Mouse (Mus musculus): ENCODE measurements around the gene Erp44. TPM values are rescaled to one million over a fixed set of nuclear protein-coding genes. Genes with fewer than 3 reads are reported as not detected.

Erp44 gene
- total and polyA plus RNA-seq, 3 experiments: 59.2 to 203 (median 99.7) TPM

DNA sequence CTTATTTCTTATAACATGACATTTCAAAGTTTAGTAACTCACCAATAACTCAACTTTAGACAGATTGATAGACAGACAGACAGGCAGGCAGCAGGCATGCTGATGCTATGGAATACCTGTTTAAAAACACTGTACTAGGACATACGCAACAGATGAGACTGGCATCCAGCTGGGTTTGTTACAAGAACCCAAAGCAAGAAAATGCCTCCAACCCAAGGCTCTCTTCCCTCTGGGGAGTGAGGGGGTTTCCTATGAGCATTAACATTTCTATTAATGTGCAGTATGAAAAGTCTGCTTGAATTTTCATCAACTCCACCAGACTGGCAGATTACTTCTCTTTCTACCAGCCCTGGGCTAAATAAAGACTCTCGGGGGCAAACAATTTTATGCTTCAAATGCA is 35.1 kb downstream of the Erp44 start (continued):
- TF ChIP-seq MAFK (IDR thresholded peaks at IDR 0.05; ENCODE audit: insufficient replicate concordance, low read length) (no peak), MEF2A (IDR thresholded peaks at IDR 0.05; ENCODE audit: borderline replicate concordance, low read depth, low read length) (peak; percentile 75), IRF4 (IDR thresholded peaks at IDR 0.05; ENCODE audit: low read depth, low read length) (peak; percentile 34; the same call in 1 of the 2 replicates), EP300 (IDR thresholded peaks at IDR 0.05; ENCODE audit: low read length) (peak; percentile 64; the same call in 1 of the 2 replicates), NELFE (IDR thresholded peaks at IDR 0.05; ENCODE audit: low read depth, low read length) (no peak), ZC3H11A (IDR thresholded peaks at IDR 0.05; ENCODE audit: low read depth, low read length) (no peak), CTCF (conservative IDR thresholded peaks at IDR 0.05 in 1 of 2, IDR thresholded peaks at IDR 0.05 in 1 of 2; ENCODE audit: low read depth in 2 of 2, low read length in 2 of 2) (no peak), USF1 (IDR thresholded peaks at IDR 0.05; ENCODE audit: low read depth, low read length) (no peak), NRF1 (IDR thresholded peaks at IDR 0.05; ENCODE audit: low read depth, low read length) (no peak), ZNF384 (IDR thresholded peaks at IDR 0.05; ENCODE audit: low read depth, low read length) (0 out of 2 replicates have a peak, but pooled peaks have one; percentile 12)

DNA sequence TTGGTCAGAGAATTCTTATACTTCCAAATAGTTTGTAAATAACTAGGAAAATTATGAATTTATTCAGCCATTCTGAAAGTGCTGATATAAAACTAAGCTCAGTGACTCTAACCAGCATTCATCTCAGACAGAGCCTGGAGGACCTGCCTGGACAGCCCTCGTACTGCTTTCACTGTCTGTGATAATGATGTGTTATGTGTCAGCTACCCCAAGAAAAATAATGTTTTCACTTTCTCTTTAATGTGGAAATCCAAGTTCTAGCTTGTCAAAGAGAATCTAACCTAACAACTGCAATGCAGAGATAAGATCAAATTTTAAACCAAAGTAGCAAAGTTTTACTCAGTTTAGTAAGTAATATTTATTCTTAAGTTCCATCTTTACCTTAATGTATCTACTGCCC is 35.6 kb downstream of the Erp44 start:
- Histone ChIP-seq H3K79me2 (replicated peaks; ENCODE audit: control insufficient read depth, extremely low read depth, insufficient read depth, poor library complexity, severe bottlenecking) (peaks cover 10% of the 10 kb centered on the region), H3K36me3 (replicated peaks in 1 of 2; ENCODE audit: control insufficient read depth in 1 of 2, insufficient read depth in 1 of 2, low read length in 1 of 2) (peaks cover 6 to 13% of the 10 kb centered on the region in 2 experiments), H3K4me1 (ENCODE audit: control insufficient read depth in 1 of 2, insufficient read depth in 2 of 2) (peaks cover 3 to 46% of the 10 kb centered on the region in 2 experiments), H3K27me3 (replicated peaks) (no peaks in the 10 kb centered on the region), H3K9me3 (replicated peaks; ENCODE audit: low read length) (no peaks in the 10 kb centered on the region), H3K4me2 (ENCODE audit: insufficient read depth, low read depth, poor library complexity, severe bottlenecking) (peak overlapping the region; percentile 65), H3K9ac (ENCODE audit: insufficient read depth, low read depth) (peak overlapping the region; percentile 21; the same call in 1 of the 2 replicates), H3K27ac (ENCODE audit: insufficient read depth, low read depth) (peak overlapping the region; percentile 89), H3K4me3 (replicated peaks in 1 of 3; ENCODE audit: low read depth in 2 of 3, low read length in 2 of 3, poor library complexity in 1 of 3) (peak overlapping the region in 2 of 3 experiments; percentile 48 to 50)
- in situ Hi-C loops (cut with MboI; ENCODE audit: low pct_ligation_motif_present, low pct_unique_long_range_greater_than_20kb, low sequenced_read_pairs): no loop called here
- TF ChIP-seq POLR2AphosphoS2 (IDR thresholded peaks at IDR 0.05; ENCODE audit: low read depth, low read length) (no peak), POLR2A (IDR thresholded peaks at IDR 0.05; ENCODE audit: low read depth, low read length) (peak; percentile 5; the same call in 1 of the 2 replicates), CHD1 (IDR thresholded peaks at IDR 0.05; ENCODE audit: low read depth, low read length) (peak; percentile 12; the same call in 1 of the 2 replicates)
- peak; percentile 52 for DNase-seq (ENCODE audit: extremely low read depth)
- dilution Hi-C loops (cut with MboI; ENCODE audit: extremely low pct_ligation_motif_present, extremely low pct_unique_long_range_greater_than_20kb, low sequenced_read_pairs): no loop called here

DNA sequence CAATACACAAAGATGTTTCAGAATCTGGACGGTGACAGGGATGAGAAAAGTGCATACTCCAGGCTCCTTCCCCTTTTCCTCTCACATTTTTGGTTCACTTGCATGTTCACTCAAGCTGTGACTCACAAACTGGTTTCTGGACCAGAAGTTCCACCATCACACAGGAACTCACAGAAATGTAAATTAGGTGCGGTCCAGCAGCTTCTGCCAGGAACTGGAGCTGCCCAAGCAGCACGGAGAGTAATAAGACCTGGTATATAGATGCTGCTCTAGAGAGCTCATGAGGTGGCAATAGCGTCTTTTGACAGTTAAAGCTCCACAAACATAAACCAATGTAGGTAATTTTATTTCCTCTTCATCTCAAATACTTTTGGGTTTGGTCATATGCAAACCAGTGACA is 36.9 kb downstream of the Erp44 start:
- DNase-seq (ENCODE audit: extremely low read depth): peak; percentile 92
- in situ Hi-C loops (cut with MboI; ENCODE audit: low pct_ligation_motif_present, low pct_unique_long_range_greater_than_20kb, low sequenced_read_pairs): no loop called here
- TF ChIP-seq CHD2 (IDR thresholded peaks at IDR 0.05; ENCODE audit: low read length) (no peak), POLR2AphosphoS2 (IDR thresholded peaks at IDR 0.05; ENCODE audit: low read depth, low read length) (no peak), E2F4 (IDR thresholded peaks at IDR 0.05; ENCODE audit: insufficient replicate concordance, low read depth, low read length) (no peak), ZKSCAN1 (IDR thresholded peaks at IDR 0.05; ENCODE audit: borderline replicate concordance, low read depth, low read length) (no peak), RCOR1 (conservative IDR thresholded peaks at IDR 0.05; ENCODE audit: low read depth, low read length) (no peak), JUN (IDR thresholded peaks at IDR 0.05; ENCODE audit: insufficient read depth, low read depth, low read length) (peak; percentile 23; the same call in 1 of the 2 replicates), JUND (conservative IDR thresholded peaks at IDR 0.05; ENCODE audit: low read depth, low read length) (no peak), NELFE (IDR thresholded peaks at IDR 0.05; ENCODE audit: low read depth, low read length) (no peak), PAX5 (IDR thresholded peaks at IDR 0.05; ENCODE audit: low read length) (no peak), USF1 (IDR thresholded peaks at IDR 0.05; ENCODE audit: low read depth, low read length) (no peak), ZNF384 (IDR thresholded peaks at IDR 0.05; ENCODE audit: low read depth, low read length) (no peak), ELF1 (IDR thresholded peaks at IDR 0.05; ENCODE audit: low read depth, low read length) (peak; percentile 66), NRF1 (IDR thresholded peaks at IDR 0.05; ENCODE audit: low read depth, low read length) (no peak), TBP (conservative IDR thresholded peaks at IDR 0.05; ENCODE audit: low read depth, low read length) (peak; percentile 63; the same call in 1 of the 2 replicates), CHD1 (IDR thresholded peaks at IDR 0.05; ENCODE audit: low read depth, low read length) (no peak), EP300 (IDR thresholded peaks at IDR 0.05; ENCODE audit: low read length) (peak; percentile 54; the same call in 1 of the 2 replicates), TCF12 (IDR thresholded peaks at IDR 0.05; ENCODE audit: low read depth, low read length) (peak; percentile 60; the same call in 1 of the 2 replicates), MAZ (IDR thresholded peaks at IDR 0.05; ENCODE audit: low read depth, low read length) (no peak), RAD21 (IDR thresholded peaks at IDR 0.05; ENCODE audit: low read depth, low read length) (no peak; the same call in 1 of the 2 replicates), CTCF (conservative IDR thresholded peaks at IDR 0.05 in 1 of 2, IDR thresholded peaks at IDR 0.05 in 1 of 2; ENCODE audit: low read depth in 2 of 2, low read length in 2 of 2) (no peak), USF2 (conservative IDR thresholded peaks at IDR 0.05; ENCODE audit: low read depth, low read length) (no peak), POLR2A (IDR thresholded peaks at IDR 0.05; ENCODE audit: low read depth, low read length) (peak; percentile 42; the same call in 1 of the 2 replicates), UBTF (IDR thresholded peaks at IDR 0.05; ENCODE audit: low read depth, low read length) (no peak), MAX (IDR thresholded peaks at IDR 0.05; ENCODE audit: low read length) (no peak)

More for the DNA sequence above, 36.9 kb downstream of the Erp44 start:
- no peaks in the 10 kb centered on the region for H3K9me3 ChIP-seq (replicated peaks; ENCODE audit: low read length)
- peak overlapping the region; percentile 43 for H3K4me2 ChIP-seq (ENCODE audit: insufficient read depth, low read depth, poor library complexity, severe bottlenecking)
- peaks cover 6 to 23% of the 10 kb centered on the region in 2 experiments for H3K36me3 ChIP-seq (replicated peaks in 1 of 2; ENCODE audit: control insufficient read depth in 1 of 2, insufficient read depth in 1 of 2, low read length in 1 of 2)
- H3K4me1 ChIP-seq (ENCODE audit: control insufficient read depth in 1 of 2, insufficient read depth in 2 of 2): peaks cover 3 to 56% of the 10 kb centered on the region in 2 experiments
- H3K79me2 ChIP-seq (replicated peaks; ENCODE audit: control insufficient read depth, extremely low read depth, insufficient read depth, poor library complexity, severe bottlenecking): peaks cover 10% of the 10 kb centered on the region
- dilution Hi-C loops (cut with MboI; ENCODE audit: extremely low pct_ligation_motif_present, extremely low pct_unique_long_range_greater_than_20kb, low sequenced_read_pairs): no loop called here
- H3K9ac ChIP-seq (ENCODE audit: insufficient read depth, low read depth): peak overlapping the region; percentile 19; the same call in 1 of the 2 replicates
- H3K27me3 ChIP-seq (replicated peaks): no peaks in the 10 kb centered on the region
- H3K4me3 ChIP-seq (replicated peaks in 1 of 3; ENCODE audit: low read depth in 2 of 3, low read length in 2 of 3, poor library complexity in 1 of 3): peak overlapping the region in 2 of 3 experiments; percentile 43 to 50
- peak overlapping the region; percentile 61 for H3K27ac ChIP-seq (ENCODE audit: insufficient read depth, low read depth)

Data from CH12.LX (cell line).